Mouse (Mus musculus): ENCODE results near the gene Gm10260. TPM values are rescaled to one million over a fixed set of nuclear protein-coding genes. Genes with fewer than 3 reads are reported as not detected.

The Gm10260 gene
- 100 to 1,000 TPM; 149 to 157 TPM for total RNA-seq (2021)

DNA sequence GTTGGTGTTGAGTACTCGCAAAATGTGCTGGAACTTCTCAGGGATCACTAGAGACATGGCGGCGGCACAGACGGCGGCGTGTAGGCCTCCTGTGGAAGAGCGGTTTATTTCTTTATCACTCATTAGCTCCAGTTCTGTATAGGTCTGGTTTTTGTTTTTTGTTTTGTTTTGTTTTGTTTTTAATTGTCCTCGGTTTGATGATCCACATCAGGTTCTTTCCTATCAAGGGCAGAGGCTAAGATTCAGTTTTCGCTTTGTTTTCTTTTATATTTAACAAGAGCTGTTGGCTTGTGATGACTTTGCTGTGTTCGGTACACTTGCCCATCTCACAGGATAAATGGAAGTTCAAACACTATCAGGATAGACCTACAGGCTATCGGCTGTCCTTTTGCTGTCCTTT, at the start of gene Gm10260:
Gene Gm10260 (minus strand): TSS at position 101 of the 400 bp plus-strand sequence.
- no peak for DNase-seq
- intact Hi-C loops (cut with DNase I), result no loop called here

DNA sequence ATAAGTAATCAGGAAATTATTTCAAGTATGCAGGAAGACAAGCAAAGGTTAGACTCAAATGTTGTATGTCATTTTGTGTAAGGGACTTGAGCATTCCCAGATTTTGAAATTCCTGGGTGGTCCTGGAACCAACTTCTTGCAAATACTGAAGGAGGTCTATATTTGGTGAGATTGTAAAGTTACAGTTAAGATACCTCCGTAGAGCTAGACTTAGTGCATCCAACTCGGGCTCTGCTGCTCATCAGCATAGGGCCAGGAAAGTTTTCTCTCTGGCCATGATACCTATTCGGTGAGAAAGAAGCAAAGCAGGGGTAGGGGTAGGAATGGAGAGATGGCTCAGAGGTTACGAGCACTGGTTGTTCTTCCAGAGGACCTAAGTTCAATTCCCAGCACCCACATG, 49.4 kb upstream of the Gm10260 start:
- no peak for DNase-seq

GRCm38 (mm10) chr13:97805907-97806306, 45.5 kb upstream of the Gm10260 start:
- DNase-seq, result no peak
- intact Hi-C loops (cut with DNase I), result no loop called here

More for the DNA sequence above, 49.4 kb upstream of the Gm10260 start:
- intact Hi-C loops (cut with DNase I), result no loop called here

DNA sequence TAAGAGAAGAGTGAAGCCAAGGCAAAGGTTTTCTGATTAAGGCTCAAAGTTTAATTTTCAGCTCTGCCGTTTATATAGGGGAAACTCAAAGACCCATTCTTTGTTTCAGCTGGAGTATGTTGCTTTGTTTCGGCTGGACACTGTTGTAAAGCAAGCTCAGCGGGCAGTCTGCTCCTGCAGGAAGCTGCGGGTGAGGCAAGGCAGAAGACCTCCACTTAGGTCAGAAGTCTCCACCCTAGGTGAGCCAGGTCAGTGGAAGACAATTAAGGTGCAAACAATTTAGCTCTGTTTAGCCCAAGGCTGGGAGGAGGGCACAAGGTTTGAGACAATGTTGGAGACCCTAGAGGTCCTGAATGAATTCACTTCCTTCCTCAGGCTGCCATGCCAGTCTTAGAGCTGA, 42.0 kb upstream of the Gm10260 start:
- no peak for DNase-seq
- intact Hi-C loops (cut with DNase I), result no loop called here

DNA sequence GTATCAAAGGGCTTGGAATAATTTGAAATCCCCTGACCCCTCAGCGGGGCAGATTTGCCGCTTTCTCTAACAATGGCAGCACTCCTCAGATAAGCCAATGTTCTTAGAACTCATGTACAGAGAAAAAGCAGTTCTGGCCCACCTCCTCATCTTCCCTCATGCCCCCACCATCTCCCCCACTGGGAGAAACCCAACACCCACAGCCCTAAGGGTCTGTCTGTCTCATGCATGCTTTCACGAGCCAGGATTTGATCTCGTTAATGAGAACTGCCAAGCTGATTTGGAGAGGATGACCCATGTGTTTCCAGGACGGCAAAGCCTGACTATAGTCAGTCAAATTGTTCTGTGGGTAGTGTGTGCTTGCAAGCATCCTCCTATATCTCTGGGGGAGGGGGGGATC, 37.0 kb upstream of the Gm10260 start:
- peak; percentile 6 for DNase-seq
- intact Hi-C loops (cut with DNase I), result no loop called here

DNA sequence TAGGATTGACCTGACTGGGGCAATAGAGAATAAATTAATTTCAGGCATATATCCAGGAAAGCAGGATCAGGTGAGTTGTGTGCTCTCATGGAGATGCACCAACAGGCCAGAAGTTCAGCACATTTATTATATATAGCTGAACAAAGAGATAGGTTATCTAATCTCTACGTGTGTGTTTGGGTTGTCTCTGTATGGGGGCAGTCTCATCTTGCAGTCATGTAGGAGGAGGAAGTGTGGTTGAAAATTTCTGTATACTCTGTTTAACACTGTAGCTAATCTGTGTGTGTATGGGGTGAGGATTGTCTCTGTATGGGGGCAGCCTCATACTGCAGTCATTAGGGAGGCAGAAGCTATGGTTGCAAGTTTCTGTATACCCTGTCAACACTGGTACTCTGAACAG, 34.3 kb upstream of the Gm10260 start:
- intact Hi-C loops (cut with DNase I), result no loop called here
- DNase-seq, result no peak

- intact Hi-C loops (cut with DNase I), result no loop called here
- DNase-seq, result no peak
Observed at GRCm38 (mm10) chr13:97793932-97794331, 33.5 kb upstream of the Gm10260 start.

DNA sequence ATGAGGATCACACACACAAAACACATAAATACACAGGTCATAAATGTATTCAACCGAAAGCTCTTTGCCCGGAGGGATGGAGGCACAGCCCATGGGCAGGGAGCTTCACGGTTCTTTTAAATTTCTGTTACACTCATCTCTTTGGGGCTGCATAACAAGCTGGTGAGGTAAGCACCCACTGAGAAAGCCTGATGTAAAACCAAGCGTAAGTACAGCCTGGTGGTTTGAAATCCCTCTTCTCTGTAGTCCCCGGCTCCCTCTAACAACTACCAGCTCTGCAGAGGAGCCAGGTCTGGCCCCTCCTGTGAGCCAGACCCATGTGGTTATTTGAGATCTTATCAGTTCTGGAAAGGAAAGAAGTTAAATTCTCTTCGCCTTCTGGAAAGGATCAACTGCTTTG, 31.2 kb upstream of the Gm10260 start:
- intact Hi-C loops (cut with DNase I), result no loop called here
- no peak for DNase-seq

- intact Hi-C loops (cut with DNase I), result no loop called here
- no peak for DNase-seq
Observed at GRCm38 (mm10) chr13:97789782-97790450, 29.5 kb upstream of the Gm10260 start.

DNA sequence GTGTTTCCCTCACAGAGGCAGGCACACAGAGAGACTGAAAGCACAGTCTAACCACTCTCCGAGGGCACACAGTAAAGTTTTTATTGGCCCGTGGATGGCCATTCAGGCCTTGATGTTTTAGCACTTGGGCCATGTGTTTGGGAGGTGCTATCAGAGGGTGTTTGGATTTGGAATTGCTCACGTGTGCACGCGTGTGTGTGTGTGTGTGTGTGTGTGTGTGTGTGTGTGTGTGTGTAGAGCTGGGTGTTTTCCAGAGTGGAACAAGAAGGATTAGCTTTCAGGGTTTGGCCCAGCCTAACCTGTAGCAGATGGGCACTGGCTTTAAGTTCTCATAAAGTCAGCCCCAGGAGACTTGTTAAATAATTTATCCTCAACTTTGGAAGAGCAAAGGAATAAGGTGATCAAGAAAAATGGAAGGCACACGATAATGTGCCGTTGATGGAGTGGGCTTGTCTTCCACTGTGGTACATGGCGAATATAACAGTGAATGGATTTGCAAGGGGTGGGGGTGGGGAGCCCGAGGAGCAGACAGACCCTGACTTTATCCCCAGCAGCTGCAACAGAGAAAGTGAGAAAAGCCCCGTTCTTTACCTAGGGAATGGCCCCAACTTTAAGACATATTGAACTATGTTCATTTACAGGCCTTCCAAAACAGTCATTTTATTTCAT, 24.9 kb upstream of the Gm10260 start:
- intact Hi-C loops (cut with DNase I), result no loop called here
- no peak for DNase-seq

- DNase-seq, result no peak
- intact Hi-C loops (cut with DNase I), result no loop called here
Observed at GRCm38 (mm10) chr13:97783423-97784143, 23.2 kb upstream of the Gm10260 start.

DNA sequence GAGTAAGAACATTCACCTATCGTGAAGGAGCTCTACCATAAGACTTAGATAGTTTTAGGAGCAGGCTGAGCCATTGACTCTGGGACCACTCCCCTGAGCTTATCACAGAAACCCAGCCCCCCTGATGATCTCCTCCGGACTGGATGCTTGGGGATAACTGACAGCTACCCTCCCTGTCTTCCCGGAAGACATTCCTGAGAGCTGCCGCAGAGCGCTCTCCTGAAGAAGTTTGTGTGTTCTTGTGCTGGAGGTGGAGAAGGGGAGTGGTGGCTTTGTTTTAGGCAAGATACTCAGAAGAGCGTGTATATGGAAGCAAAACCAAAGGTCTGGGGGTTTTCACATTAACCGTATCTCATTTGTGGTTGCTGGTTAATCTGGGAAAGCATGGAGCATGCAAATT, 21.6 kb upstream of the Gm10260 start:
- DNase-seq, result no peak
- intact Hi-C loops (cut with DNase I), result no loop called here

- no peak for DNase-seq
- intact Hi-C loops (cut with DNase I), result no loop called here
Observed at GRCm38 (mm10) chr13:97781637-97782036, 21.2 kb upstream of the Gm10260 start.

DNA sequence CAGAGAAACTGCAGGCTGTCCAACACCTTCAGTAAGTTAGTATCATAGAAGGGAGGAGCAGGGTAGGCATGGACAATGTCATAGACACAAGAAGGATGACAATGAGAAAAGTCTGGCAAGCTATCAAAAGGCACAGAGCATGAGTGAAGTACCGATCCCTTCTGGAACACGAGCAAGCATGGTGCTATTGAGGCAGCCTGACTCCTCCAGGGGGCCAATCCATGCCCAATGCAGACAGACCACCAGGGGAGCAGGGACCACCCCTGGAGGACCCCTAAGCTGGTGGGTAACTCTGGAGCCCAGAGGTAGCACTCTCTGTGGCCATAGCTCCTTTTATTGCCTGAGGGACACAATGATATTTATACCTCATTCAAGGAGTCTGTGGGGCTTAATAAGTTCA, 20.1 kb upstream of the Gm10260 start:
- intact Hi-C loops (cut with DNase I), result no loop called here
- DNase-seq, result no peak

DNA sequence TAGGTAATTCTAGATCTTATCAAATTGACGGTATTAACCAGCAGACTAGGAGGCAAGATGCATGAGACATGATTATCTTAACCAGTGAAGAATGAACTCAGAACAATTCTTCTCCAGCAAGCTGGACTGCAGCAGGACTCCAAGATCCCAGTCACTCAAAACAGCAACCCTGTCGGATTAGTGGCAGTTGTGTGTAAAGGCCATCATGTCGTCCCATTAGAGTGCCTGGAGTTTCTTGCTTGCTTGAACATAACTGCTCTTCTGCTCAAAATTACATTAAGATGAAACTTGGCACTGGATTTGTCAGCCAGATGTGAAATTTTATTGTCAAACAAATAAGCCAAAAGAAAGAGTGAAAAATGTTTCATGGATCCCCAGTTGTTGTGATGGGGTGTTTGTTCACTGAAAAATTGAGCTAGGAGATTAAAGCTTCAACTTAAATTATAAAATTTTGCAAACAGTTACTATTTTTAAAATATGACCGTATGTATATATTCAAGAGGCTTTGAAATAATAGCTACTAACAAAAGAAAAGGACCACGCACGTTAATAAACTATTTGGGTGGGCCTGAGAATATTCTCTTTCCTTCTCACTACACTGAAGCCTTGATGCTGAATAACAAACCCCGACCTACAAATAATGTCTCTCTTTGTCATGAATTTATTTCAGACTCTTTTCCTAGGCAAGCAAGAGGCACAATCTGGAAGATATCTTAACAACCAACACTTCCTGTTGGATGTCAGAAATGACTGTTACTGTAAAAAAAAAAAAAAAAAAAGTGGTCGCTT, 19.4 kb upstream of the Gm10260 start:
- intact Hi-C loops (cut with DNase I), result no loop called here
- no peak for DNase-seq

DNA sequence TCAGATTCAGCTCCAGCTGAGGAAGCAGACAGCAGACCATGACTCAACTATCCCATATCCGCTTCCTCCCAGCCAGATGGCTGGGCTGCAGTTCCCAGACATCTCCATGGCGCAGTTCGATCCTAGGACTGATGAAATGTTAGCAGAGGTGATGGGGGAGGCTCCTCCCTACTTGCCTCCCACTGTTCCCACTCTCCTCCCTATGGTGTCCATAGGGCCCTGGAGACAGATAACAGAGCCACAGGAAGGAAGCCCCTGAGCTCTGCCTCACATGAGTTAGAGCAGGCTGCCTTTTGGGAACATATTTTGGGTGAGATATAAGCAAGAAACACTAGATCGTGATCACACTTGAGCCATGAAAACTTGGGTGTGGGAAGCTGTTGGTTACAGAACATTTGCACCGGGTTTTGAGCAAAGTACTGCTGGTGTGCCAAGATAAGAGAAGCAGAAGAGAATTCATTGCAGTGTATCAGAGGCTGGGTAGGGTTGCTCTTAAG, 18.3 kb upstream of the Gm10260 start:
- intact Hi-C loops (cut with DNase I), result no loop called here
- no peak for DNase-seq

GRCm38 (mm10) chr13:97777667-97778066, 17.2 kb upstream of the Gm10260 start:
- intact Hi-C loops (cut with DNase I), result no loop called here
- no peak for DNase-seq

DNA sequence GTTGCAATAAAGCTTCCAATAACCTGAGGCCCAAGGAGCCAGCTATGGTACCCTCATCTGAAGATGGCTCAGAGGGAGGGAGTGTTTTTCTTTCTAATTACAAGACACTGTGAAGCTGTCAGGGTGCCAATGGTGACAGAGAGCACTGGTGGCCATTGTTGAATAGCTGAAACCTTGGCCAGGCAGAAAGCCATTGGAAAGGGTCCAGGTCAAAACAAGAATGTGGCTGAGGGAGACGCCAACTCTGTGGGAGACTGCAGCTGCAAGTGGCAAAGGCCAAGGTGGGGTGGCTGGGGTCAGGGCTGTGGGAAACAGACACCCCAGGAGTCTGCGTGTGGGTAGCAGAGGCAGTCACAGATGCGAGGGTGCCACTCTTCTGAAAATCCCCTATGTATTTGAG, 16.3 kb upstream of the Gm10260 start:
- DNase-seq, result peak; percentile 83
- intact Hi-C loops (cut with DNase I), result no loop called here

GRCm38 (mm10) chr13:97775907-97776306, 15.5 kb upstream of the Gm10260 start:
- intact Hi-C loops (cut with DNase I), result no loop called here
- no peak for DNase-seq

- peak; percentile 70 for DNase-seq
- intact Hi-C loops (cut with DNase I), result no loop called here
Observed at GRCm38 (mm10) chr13:97774740-97775425, 14.5 kb upstream of the Gm10260 start.

Measured in left cerebral cortex, postnatal 4 days (tissue).